Comparison of ENCODE assay signal across 20 mouse cellular contexts in the genomic region with DNA sequence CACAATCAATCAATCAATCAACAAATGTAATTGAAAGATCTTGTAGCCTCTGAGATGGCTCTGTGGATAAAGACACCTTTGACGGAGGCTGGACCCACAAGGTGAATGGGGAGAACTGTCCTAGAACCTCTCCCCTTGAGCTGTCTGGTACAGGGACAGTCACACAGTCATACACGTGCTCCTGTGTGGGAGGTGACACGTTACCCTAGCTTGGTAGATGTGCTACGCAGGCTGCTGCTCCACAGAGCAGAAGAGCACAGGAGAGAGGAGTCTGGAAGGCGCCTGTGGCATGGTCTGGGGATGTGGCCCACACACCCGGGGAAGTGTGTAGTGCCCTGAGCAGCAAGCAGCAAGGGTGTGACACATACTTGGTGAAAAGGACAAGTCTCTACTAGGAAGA. TPM values are rescaled to one million over a fixed set of nuclear protein-coding genes. Genes with fewer than 3 reads are reported as not detected.
DNase-seq lines count a peak whose midpoint lies in the region; ATAC-seq lines count a peak whose summit lies in the region.
"Had no signal": no experiment of that assay in that cellular context is flagged by ENCODE, and none has a peak within 500 bp of the region (broad histone marks: within the 10 kb centered on the region; RNA-seq: fewer than 3 reads in every experiment).

No protein-coding gene starts in this region.

- DNase-seq in heart, postnatal 4 days, result no peak
- no peak for DNase-seq in liver, embryonic 13.5 days
- no peak for DNase-seq in liver
- no peak for DNase-seq in cerebellum, adult 9-10 months
- DNase-seq in cerebellum, adult 9-11 months, result no peak
- DNase-seq: B cell, adult 2 months; cerebellum, adult 2 months; forebrain, postnatal 0 days; layer of hippocampus, postnatal 36 days; spleen, adult 18-20 months; thymus, postnatal 25 days had no signal

- WGBS in heart, embryonic 13.5 days, result 67% methylated on average over 6 of the region's 6 CpGs
- 65% methylated on average over 6 of the region's 6 CpGs for WGBS in liver, embryonic 13.5 days (ENCODE audit: insufficient replicate concordance)
- WGBS in limb, embryonic 15.5 days, result 72% methylated on average over 6 of the region's 6 CpGs

- H3K4me3 ChIP-seq in heart, embryonic 13.5 days, result no peak overlapping the region
- H3K4me3 ChIP-seq in liver, embryonic 13.5 days (replicated peaks), result no peak overlapping the region
- no peak overlapping the region for H3K4me3 ChIP-seq in limb, embryonic 15.5 days
- H3K4me3 ChIP-seq: heart, embryonic 15.5 days; hindbrain, embryonic 15.5 days; limb, embryonic 12.5 days; liver, embryonic 15.5 days; lung, embryonic 15.5 days; midbrain, embryonic 12.5 days had no signal

- no peaks in the 10 kb centered on the region for H3K36me3 ChIP-seq in heart, embryonic 13.5 days
- H3K36me3 ChIP-seq in liver, embryonic 13.5 days, result no peaks in the 10 kb centered on the region
- H3K36me3 ChIP-seq in limb, embryonic 15.5 days, result no peaks in the 10 kb centered on the region
- H3K36me3 ChIP-seq: heart, embryonic 15.5 days; hindbrain, embryonic 15.5 days; liver, embryonic 15.5 days; lung, embryonic 15.5 days; midbrain, embryonic 12.5 days had no signal

- H3K9ac ChIP-seq in heart, embryonic 13.5 days, result no peak overlapping the region
- H3K9ac ChIP-seq in liver, embryonic 13.5 days, result no peak overlapping the region
- H3K9ac ChIP-seq in limb, embryonic 15.5 days, result no peak overlapping the region
- H3K9ac ChIP-seq: forebrain, postnatal 0 days; heart, embryonic 15.5 days; hindbrain, embryonic 15.5 days; limb, embryonic 12.5 days; liver, embryonic 15.5 days; lung, embryonic 15.5 days; midbrain, embryonic 12.5 days had no signal

- peak overlapping the region; percentile 71 for H3K27ac ChIP-seq in heart, embryonic 13.5 days (replicated peaks)
- H3K27ac ChIP-seq in liver, embryonic 13.5 days, result no peak overlapping the region
- H3K27ac ChIP-seq in limb, embryonic 15.5 days, result peak overlapping the region; percentile 72; the same call in 1 of the 2 replicates
- H3K27ac ChIP-seq: liver, embryonic 15.5 days; lung, embryonic 15.5 days; midbrain, embryonic 12.5 days had no signal

- H3K9me3 ChIP-seq in heart, embryonic 13.5 days, result no peaks in the 10 kb centered on the region
- H3K9me3 ChIP-seq in liver, embryonic 13.5 days (replicated peaks), result no peaks in the 10 kb centered on the region
- H3K9me3 ChIP-seq in limb, embryonic 15.5 days, result no peaks in the 10 kb centered on the region
- H3K9me3 ChIP-seq: heart, embryonic 15.5 days; hindbrain, embryonic 15.5 days; limb, embryonic 12.5 days; liver, embryonic 15.5 days; lung, embryonic 15.5 days; midbrain, embryonic 12.5 days had no signal

- H3K4me2 ChIP-seq in heart, embryonic 13.5 days, result no peak overlapping the region
- H3K4me2 ChIP-seq in liver, embryonic 13.5 days, result no peak overlapping the region
- no peak overlapping the region for H3K4me2 ChIP-seq in limb, embryonic 15.5 days
- H3K4me2 ChIP-seq: heart, embryonic 15.5 days; hindbrain, embryonic 15.5 days; limb, embryonic 12.5 days; liver, embryonic 15.5 days; lung, embryonic 15.5 days; midbrain, embryonic 12.5 days had no signal

- H3K4me1 ChIP-seq in heart, embryonic 13.5 days, result peaks cover 71% of the 10 kb centered on the region
- peaks cover 48% of the 10 kb centered on the region for H3K4me1 ChIP-seq in liver, embryonic 13.5 days (replicated peaks)
- H3K4me1 ChIP-seq in limb, embryonic 15.5 days, result peaks cover 63% of the 10 kb centered on the region

- no peak for ATAC-seq in heart, embryonic 13.5 days (ENCODE audit: extremely low read depth, insufficient number of reproducible peaks, low FRiP score, low TSS enrichment)
- 0 out of 2 replicates have a peak, but pooled peaks have one; percentile 14 for ATAC-seq in liver, embryonic 13.5 days (ENCODE audit: low read depth)
- no peak for ATAC-seq in limb, embryonic 15.5 days (ENCODE audit: insufficient number of reproducible peaks, low FRiP score, low TSS enrichment, low read depth)
- ATAC-seq: forebrain, postnatal 0 days had no signal

- H3K27me3 ChIP-seq in heart, embryonic 13.5 days (replicated peaks), result no peaks in the 10 kb centered on the region
- H3K27me3 ChIP-seq in liver, embryonic 13.5 days, result no peaks in the 10 kb centered on the region
- no peaks in the 10 kb centered on the region for H3K27me3 ChIP-seq in limb, embryonic 15.5 days
- H3K27me3 ChIP-seq: CH12.LX; heart, embryonic 15.5 days; hindbrain, embryonic 15.5 days; limb, embryonic 12.5 days; liver, embryonic 15.5 days; lung, embryonic 15.5 days; midbrain, embryonic 12.5 days had no signal

RNA-seq across cellular contexts. Expression of gene Srsf3, which starts 22.0 kb away (rescaled TPM):
- polyA plus RNA-seq in heart, embryonic 13.5 days (2015; fragmentation: Nextera tagmentation; extraction: Ambion mirVana), result 321 and 347 TPM in 2 replicates
- total RNA-seq in heart, postnatal 4 days (2021), result 100 to 1,000 TPM; 224 to 227 TPM
- polyA plus RNA-seq in liver, embryonic 13.5 days (2015; fragmentation: Nextera tagmentation; extraction: Ambion mirVana), result 320 and 398 TPM in 2 replicates
- polyA plus RNA-seq in limb, embryonic 15.5 days (2015; fragmentation: Nextera tagmentation; extraction: Ambion mirVana), result 513 and 518 TPM in 2 replicates

RNA-seq across cellular contexts. Expression of gene Cdkn1a, which starts 36.3 kb away (rescaled TPM):
- polyA plus RNA-seq in heart, embryonic 13.5 days (2015; fragmentation: Nextera tagmentation; extraction: Ambion mirVana), result 38.5 and 52.3 TPM in 2 replicates
- total RNA-seq in heart, postnatal 4 days (2021), result 10 to 100 TPM; 55.9 to 57.1 TPM
- 8.6 and 10.1 TPM in 2 replicates for polyA plus RNA-seq in liver, embryonic 13.5 days (2015; fragmentation: Nextera tagmentation; extraction: Ambion mirVana)
- polyA plus RNA-seq in limb, embryonic 15.5 days (2015; fragmentation: Nextera tagmentation; extraction: Ambion mirVana), result 233 and 345 TPM in 2 replicates

RNA-seq across cellular contexts. Expression of gene Stk38, which starts 46.6 kb away (rescaled TPM):
- 68.7 and 71.0 TPM in 2 replicates for polyA plus RNA-seq in heart, embryonic 13.5 days (2015; fragmentation: Nextera tagmentation; extraction: Ambion mirVana)
- total RNA-seq in heart, postnatal 4 days (2021), result 10 to 100 TPM; 64.3 to 67.4 TPM
- polyA plus RNA-seq in liver, embryonic 13.5 days (2015; fragmentation: Nextera tagmentation; extraction: Ambion mirVana), result 38.4 and 44.6 TPM in 2 replicates
- polyA plus RNA-seq in limb, embryonic 15.5 days (2015; fragmentation: Nextera tagmentation; extraction: Ambion mirVana), result 100 and 104 TPM in 2 replicates

RNA-seq across cellular contexts. Expression of gene Rab44, which starts 59.5 kb away (rescaled TPM):
- 0.18 and 0.35 TPM in 2 replicates for polyA plus RNA-seq in heart, embryonic 13.5 days (2015; fragmentation: Nextera tagmentation; extraction: Ambion mirVana)
- total RNA-seq in heart, postnatal 4 days (2021), result under 1 TPM; 0.47 to 0.57 TPM
- 4.4 and 5.3 TPM in 2 replicates for polyA plus RNA-seq in liver, embryonic 13.5 days (2015; fragmentation: Nextera tagmentation; extraction: Ambion mirVana)
- 5.1 and 5.6 TPM in 2 replicates for polyA plus RNA-seq in limb, embryonic 15.5 days (2015; fragmentation: Nextera tagmentation; extraction: Ambion mirVana)
- total RNA-seq: forebrain, postnatal 0 days; layer of hippocampus, postnatal 36 days had no signal
- polyA plus RNA-seq: forebrain, postnatal 0 days had no signal
